Mouse (Mus musculus) heart, adult 2 months (tissue): Measurements from ENCODE around the gene Arrdc4.

Experiments used
- EP300 ChIP-seq: fragments of 200-500 bp; IDR thresholded peaks from 2 replicates; pipeline ENCODE4 v1.6.1; 2011; ENCODE audit warnings: low read depth, low read length, control low read depth; ENCODE audit not compliant: insufficient read depth
- POLR2A ChIP-seq: fragments of 200-500 bp; IDR thresholded peaks from 2 replicates; pipeline ENCODE4 v1.6.1; 2011; ENCODE audit warnings: mild to moderate bottlenecking, low read depth, low read length, control low read depth; ENCODE audit not compliant: insufficient read depth

DNA sequence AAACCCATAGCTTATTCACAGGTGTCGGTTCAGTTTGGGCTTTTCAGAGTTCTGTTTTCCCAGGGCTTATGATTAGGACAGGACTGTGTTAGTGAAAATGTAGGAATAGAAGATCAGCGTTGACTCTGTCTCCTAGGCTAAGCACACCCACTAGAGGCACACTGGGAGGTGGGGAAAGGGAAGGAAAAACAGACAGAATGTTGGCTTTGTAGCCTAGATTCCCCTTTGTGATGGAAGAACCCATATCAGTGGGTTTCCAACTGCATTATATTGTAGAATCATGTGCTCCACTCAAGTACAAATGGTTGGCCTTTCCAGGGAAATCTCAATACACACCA lies 22.7 kb upstream of the Arrdc4 start:
- TF ChIP-seq POLR2A (no peak), EP300 (no peak)
